Mouse (Mus musculus) heart, adult 2 months (tissue): Measurements from ENCODE around the gene Prkcz.

Experiments used
- CTCF ChIP-seq: fragments of 200-600 bp; IDR thresholded peaks from 2 replicates; pipeline ENCODE4 v1.8.1; 2022; ENCODE audit warnings: antibody characterized with exemption, mild to moderate bottlenecking, moderate library complexity
- POLR2A ChIP-seq: fragments of 200-500 bp; IDR thresholded peaks from 2 replicates; pipeline ENCODE4 v1.6.1; 2011; ENCODE audit warnings: mild to moderate bottlenecking, low read depth, low read length, control low read depth; ENCODE audit not compliant: insufficient read depth

- TF ChIP-seq CTCF (peak; percentile 61), POLR2A (no peak)
Measured at GRCm38 (mm10) chr4:155297057-155297456, 64.1 kb downstream of the Prkcz start.
